Mouse (Mus musculus) MEL (cell line): ENCODE results near the gene H2-T22. TPM values are rescaled to one million over a fixed set of nuclear protein-coding genes. Genes with fewer than 3 reads are reported as not detected.

ENCODE experiments used
- DNase-seq: peaks from one replicate; pipeline ENCODE4 v3.0.0; 2011; ENCODE audit warnings: low read depth, low spot score
- H3K27ac ChIP-seq: 2 replicates; pipeline ENCODE4 v1.5.1; 2012; ENCODE audit warnings: low read depth, mild to moderate bottlenecking, control low read depth, low read length, moderate library complexity; ENCODE audit not compliant: control insufficient read depth
- H3K27me3 ChIP-seq, 2 experiments: fragments of 150-350 bp in 1 of 2; sonication (generic) in 1 of 2; 2 replicates each; pipeline ENCODE4 v1.6.1; 2012; ENCODE audit warnings: low read length in 2 of 2, mild to moderate bottlenecking in 2 of 2, improper control_type of control experiment in 1 of 2, moderate library complexity in 1 of 2; ENCODE audit not compliant: insufficient read depth in 2 of 2, control insufficient read depth in 1 of 2
- H3K36me3 ChIP-seq, 2 experiments: 2 replicates each; pipeline ENCODE4 v1.6.1; 2012 to 2014; ENCODE audit warnings: low read length in 2 of 2, improper control_type of control experiment in 1 of 2, inconsistent platforms in 1 of 2, mild to moderate bottlenecking in 1 of 2; ENCODE audit not compliant: insufficient read depth in 2 of 2, control insufficient read depth in 1 of 2
- H3K4me1 ChIP-seq, 2 experiments: fragments of 150-350 bp in 1 of 2; sonication (generic) in 1 of 2; 2 replicates each; pipeline ENCODE4 v1.6.1; 2012; ENCODE audit warnings: low read length in 2 of 2, improper control_type of control experiment in 1 of 2, mild to moderate bottlenecking in 1 of 2; ENCODE audit not compliant: insufficient read depth in 2 of 2, control insufficient read depth in 1 of 2
- H3K4me3 ChIP-seq, 2 experiments: fragments of 150-350 bp in 1 of 2; sonication (generic) in 1 of 2; 2 replicates each; pipeline ENCODE4 v1.5.1; 2012; ENCODE audit warnings: low read depth in 2 of 2, low read length in 2 of 2, mild to moderate bottlenecking in 2 of 2, moderate library complexity in 2 of 2, control low read depth in 1 of 2, improper control_type of control experiment in 1 of 2; ENCODE audit not compliant: control insufficient read depth in 1 of 2, insufficient read depth in 1 of 2
- H3K79me2 ChIP-seq: 2 replicates; pipeline ENCODE4 v1.6.1; 2012; ENCODE audit warnings: mild to moderate bottlenecking, low read length, moderate library complexity; ENCODE audit not compliant: control insufficient read depth, poor library complexity, insufficient read depth
- H3K9ac ChIP-seq: 2 replicates; pipeline ENCODE4 v1.6.1; 2012; ENCODE audit warnings: low read depth, mild to moderate bottlenecking, control low read depth, low read length, moderate library complexity; ENCODE audit not compliant: control insufficient read depth, poor library complexity, severe bottlenecking
- H3K9me3 ChIP-seq: fragments of 150-350 bp; sonication (generic); replicated peaks from 2 replicates; pipeline ENCODE4 v1.6.1; 2012; ENCODE audit warnings: mild to moderate bottlenecking, low read length, improper control_type of control experiment, moderate library complexity; ENCODE audit not compliant: insufficient read depth
- CHD2 ChIP-seq: IDR thresholded peaks from 2 replicates; pipeline ENCODE4 v1.6.1; 2011; ENCODE audit warnings: low read length, improper control_type of control experiment
- E2F4 ChIP-seq: IDR thresholded peaks from 2 replicates; pipeline ENCODE4 v1.6.1; 2011; ENCODE audit warnings: low read depth, low read length, improper control_type of control experiment, borderline replicate concordance
- EP300 ChIP-seq, 2 experiments: IDR thresholded peaks; 2 replicates each; pipeline ENCODE4 v1.6.1; 2011; ENCODE audit warnings: improper control_type of control experiment in 2 of 2, low read length in 2 of 2, low read depth in 1 of 2, mild to moderate bottlenecking in 1 of 2
- ETS1 ChIP-seq: IDR thresholded peaks from 2 replicates; pipeline ENCODE4 v1.6.1; 2012; ENCODE audit warnings: low read depth, mild to moderate bottlenecking, inconsistent platforms, low read length, improper control_type of control experiment, moderate library complexity
- GATA1 ChIP-seq: IDR thresholded peaks from 2 replicates; pipeline ENCODE4 v1.6.1; 2011; ENCODE audit warnings: low read depth, low read length, improper control_type of control experiment
- HCFC1 ChIP-seq: IDR thresholded peaks from 2 replicates; pipeline ENCODE4 v1.6.1; 2012; ENCODE audit warnings: low read depth, mild to moderate bottlenecking, inconsistent platforms, low read length, improper control_type of control experiment, moderate library complexity
- KAT2A ChIP-seq: conservative IDR thresholded peaks from 2 replicates; pipeline ENCODE4 v1.6.1; 2012; ENCODE audit warnings: low read depth, low read length, improper control_type of control experiment, inconsistent platforms
- MAFK ChIP-seq: IDR thresholded peaks from 2 replicates; pipeline ENCODE4 v1.6.1; 2011; ENCODE audit warnings: low read depth, mild to moderate bottlenecking, low read length, improper control_type of control experiment, borderline replicate concordance
- MAX ChIP-seq: IDR thresholded peaks from 2 replicates; pipeline ENCODE4 v1.6.1; 2011; ENCODE audit warnings: low read length, improper control_type of control experiment
- MEF2A ChIP-seq: IDR thresholded peaks from 2 replicates; pipeline ENCODE4 v1.6.1; 2014; ENCODE audit warnings: low read depth, mild to moderate bottlenecking, inconsistent platforms, low read length, improper control_type of control experiment; ENCODE audit not compliant: poor library complexity, insufficient replicate concordance, severe bottlenecking; ENCODE audit errors: extremely low read depth
- MXI1 ChIP-seq: IDR thresholded peaks from 2 replicates; pipeline ENCODE4 v1.6.1; 2011; ENCODE audit warnings: mild to moderate bottlenecking, low read depth, low read length, improper control_type of control experiment
- MYC ChIP-seq: IDR thresholded peaks from 2 replicates; pipeline ENCODE4 v1.6.1; 2011; ENCODE audit warnings: low read depth, mild to moderate bottlenecking, low read length, improper control_type of control experiment, moderate library complexity
- NELFE ChIP-seq: IDR thresholded peaks from 2 replicates; pipeline ENCODE4 v1.6.1; 2011; ENCODE audit warnings: low read depth, low read length, improper control_type of control experiment
- POLR2A ChIP-seq, 2 experiments: IDR thresholded peaks; 2 replicates each; pipeline ENCODE4 v1.6.1; 2011 to 2012; ENCODE audit warnings: low read length in 2 of 2, mild to moderate bottlenecking in 2 of 2, control low read depth in 1 of 2, improper control_type of control experiment in 1 of 2, low read depth in 1 of 2, moderate library complexity in 1 of 2; ENCODE audit not compliant: control insufficient read depth in 1 of 2, insufficient read depth in 1 of 2, poor library complexity in 1 of 2
- POLR2AphosphoS5 ChIP-seq: IDR thresholded peaks from 2 replicates; pipeline ENCODE4 v1.6.1; 2012; ENCODE audit warnings: low read depth, borderline replicate concordance, mild to moderate bottlenecking, inconsistent platforms, low read length, moderate library complexity, mixed read lengths
- RAD21 ChIP-seq: IDR thresholded peaks from 2 replicates; pipeline ENCODE4 v1.6.1; 2011; ENCODE audit warnings: mild to moderate bottlenecking, low read depth, low read length, improper control_type of control experiment
- RCOR1 ChIP-seq: IDR thresholded peaks from 2 replicates; pipeline ENCODE4 v1.6.1; 2012; ENCODE audit warnings: low read depth, mild to moderate bottlenecking, inconsistent platforms, low read length, improper control_type of control experiment
- SIN3A ChIP-seq: IDR thresholded peaks from 2 replicates; pipeline ENCODE4 v1.6.1; 2012; ENCODE audit warnings: low read length, improper control_type of control experiment, inconsistent platforms
- SMC3 ChIP-seq: IDR thresholded peaks from 2 replicates; pipeline ENCODE4 v1.6.1; 2011; ENCODE audit warnings: low read depth, low read length, improper control_type of control experiment
- TBP ChIP-seq: IDR thresholded peaks from 2 replicates; pipeline ENCODE4 v1.8.0; 2011; ENCODE audit warnings: low read depth, low read length, improper control_type of control experiment
- TCF12 ChIP-seq: IDR thresholded peaks from 2 replicates; pipeline ENCODE4 v1.6.1; 2014; ENCODE audit warnings: low read depth, mild to moderate bottlenecking, inconsistent platforms, low read length, improper control_type of control experiment, moderate library complexity
- USF1 ChIP-seq: IDR thresholded peaks from 2 replicates; pipeline ENCODE4 v1.6.1; 2014; ENCODE audit warnings: low read depth, mild to moderate bottlenecking, inconsistent platforms, low read length, improper control_type of control experiment, moderate library complexity
- USF2 ChIP-seq, 2 experiments: IDR thresholded peaks; 2 replicates each; pipeline ENCODE4 v1.6.1; 2011 to 2012; ENCODE audit warnings: improper control_type of control experiment in 2 of 2, low read length in 2 of 2, borderline replicate concordance in 1 of 2, inconsistent platforms in 1 of 2, low read depth in 1 of 2, mild to moderate bottlenecking in 1 of 2; ENCODE audit not compliant: insufficient read depth in 1 of 2
- ZC3H11A ChIP-seq: IDR thresholded peaks from 2 replicates; pipeline ENCODE4 v1.6.1; 2012; ENCODE audit warnings: low read depth, mild to moderate bottlenecking, inconsistent platforms, low read length, improper control_type of control experiment
- ZMIZ1 ChIP-seq: IDR thresholded peaks from 2 replicates; pipeline ENCODE4 v1.6.1; 2012; ENCODE audit warnings: low read depth, mild to moderate bottlenecking, inconsistent platforms, low read length, improper control_type of control experiment, moderate library complexity
- ZNF384 ChIP-seq: IDR thresholded peaks from 2 replicates; pipeline ENCODE4 v1.6.1; 2012; ENCODE audit warnings: low read depth, mild to moderate bottlenecking, inconsistent platforms, low read length, improper control_type of control experiment
- polyA plus RNA-seq, 2 experiments: library from polyadenylated mRNA; stranded (reverse) in 1 of 2; unstranded in 1 of 2; fragments of >175 nt in 1 of 2; fragments of >200 nt in 1 of 2; gene quantifications; 2 replicates each; pipeline versions ENCODE4 v1.2.1 to v1.2.4; 2012; ENCODE audit warnings: low replicate concordance in 2 of 2, low read depth in 1 of 2; ENCODE audit not compliant: insufficient read length in 2 of 2, insufficient read depth in 1 of 2, missing spikeins in 1 of 2
- total RNA-seq: library from RNA; depleted of rRNA; stranded (reverse); fragments of 300-350 nt; gene quantifications from 2 replicates; pipeline ENCODE4 v1.2.3, GENCODE M21; 2012

H2-T22 gene
- total and polyA plus RNA-seq, 3 experiments, result 22.5 to 45.5 TPM; not detected in 1

- Histone ChIP-seq H3K4me3 (peak overlapping the region; percentile 35 to 49), H3K27ac (peak overlapping the region; percentile 98), H3K9ac (peak overlapping the region; percentile 56), H3K9me3 (no peaks in the 10 kb centered on the region), H3K27me3 (no peaks in the 10 kb centered on the region), H3K4me1 (peaks cover 25 to 41% of the 10 kb centered on the region in 2 experiments), H3K36me3 (peaks cover 0 to 48% of the 10 kb centered on the region in 2 experiments; a peak in 3 of 4 replicates), H3K79me2 (peaks cover 50% of the 10 kb centered on the region)
- peak; percentile 95 for DNase-seq
- TF ChIP-seq POLR2AphosphoS5 (no peak), RAD21 (no peak; the same call in 1 of the 2 replicates), MXI1 (peak; percentile 76), ZC3H11A (0 out of 2 replicates have a peak, but pooled peaks have one; percentile 2), HCFC1 (0 out of 2 replicates have a peak, but pooled peaks have one; percentile 33), POLR2A (IDR thresholded peaks at IDR 0.05; ENCODE audit: control insufficient read depth in 1 of 2, insufficient read depth in 1 of 2, low read depth in 1 of 2, low read length in 2 of 2, poor library complexity in 1 of 2) (peak in 1 of 2 experiments; percentile 78; a peak in 2 of 4 replicates), E2F4 (no peak), MYC (0 out of 2 replicates have a peak, but pooled peaks have one; percentile 16), TBP (peak; percentile 90), NELFE (peak; percentile 53; the same call in 1 of the 2 replicates), KAT2A (no peak), EP300 (IDR thresholded peaks at IDR 0.05; ENCODE audit: low read depth in 1 of 2, low read length in 2 of 2) (peak; percentile 30 to 44; a peak in 3 of 4 replicates), SMC3 (peak; percentile 35), GATA1 (0 out of 2 replicates have a peak, but pooled peaks have one; percentile 9), ETS1 (peak; percentile 58; the same call in 1 of the 2 replicates), MAFK (peak; percentile 57; the same call in 1 of the 2 replicates), SIN3A (peak; percentile 85), RCOR1 (peak; percentile 76)
These were observed 44.6 kb downstream of the H2-T22 start for GRCm38 (mm10) chr17:35997713-35998510.

DNA sequence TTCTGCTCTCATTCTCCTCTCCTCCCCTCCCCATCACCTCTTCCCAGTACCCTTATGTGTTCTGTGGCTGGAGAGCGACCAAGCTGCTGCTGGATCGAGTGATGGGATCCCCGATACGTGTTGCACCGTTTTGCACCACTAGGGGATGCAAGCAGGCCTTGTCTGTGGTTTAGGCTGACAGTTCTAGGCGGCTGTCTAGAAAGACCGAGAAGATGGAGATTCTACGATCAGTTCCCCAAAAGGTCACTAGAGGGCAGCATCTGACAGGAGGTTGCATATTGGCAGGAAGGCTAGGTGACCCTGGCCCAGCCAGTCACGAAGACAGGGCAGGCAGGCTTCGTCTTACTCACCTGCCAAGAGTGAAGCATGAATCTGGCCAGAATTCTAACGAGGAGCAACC, 45.6 kb downstream of the H2-T22 start:
- H3K4me3 ChIP-seq, result no peak overlapping the region
- H3K36me3 ChIP-seq, result peaks cover 0 to 41% of the 10 kb centered on the region in 2 experiments; a peak in 3 of 4 replicates
- peak; percentile 98 for DNase-seq
- no peak overlapping the region for H3K27ac ChIP-seq
- H3K9ac ChIP-seq, result peak overlapping the region; percentile 15; the same call in 1 of the 2 replicates
- no peaks in the 10 kb centered on the region for H3K27me3 ChIP-seq
- H3K4me1 ChIP-seq, result peaks cover 25 to 33% of the 10 kb centered on the region in 2 experiments
- H3K79me2 ChIP-seq, result peaks cover 45% of the 10 kb centered on the region
- no peaks in the 10 kb centered on the region for H3K9me3 ChIP-seq
- TF ChIP-seq HCFC1, result peak; percentile 59
- 0 out of 2 replicates have a peak, but pooled peaks have one; percentile 32 for TF ChIP-seq ZNF384
- TF ChIP-seq MEF2A, result no peak
- TF ChIP-seq ZC3H11A, result peak; percentile 99
- TF ChIP-seq EP300 (IDR thresholded peaks at IDR 0.05; ENCODE audit: low read depth in 1 of 2, low read length in 2 of 2), result no peak; a peak in 2 of 4 replicates
- TF ChIP-seq MXI1, result peak; percentile 88
- TF ChIP-seq USF2 (IDR thresholded peaks at IDR 0.05; ENCODE audit: borderline replicate concordance in 1 of 2, insufficient read depth in 1 of 2, low read depth in 1 of 2, low read length in 2 of 2), result no peak
- no peak for TF ChIP-seq USF1
- TF ChIP-seq MAX, result no peak; the same call in 1 of the 2 replicates
- TF ChIP-seq E2F4, result no peak
- no peak for TF ChIP-seq ZMIZ1
- no peak; the same call in none of the 2 replicates for TF ChIP-seq RAD21
- TF ChIP-seq TCF12, result no peak
- TF ChIP-seq SMC3, result peak; percentile 100
- TF ChIP-seq POLR2A (IDR thresholded peaks at IDR 0.05; ENCODE audit: control insufficient read depth in 1 of 2, insufficient read depth in 1 of 2, low read depth in 1 of 2, low read length in 2 of 2, poor library complexity in 1 of 2), result 0 out of 4 replicates have a peak, but pooled peaks of 1 of the 2 experiments have one; percentile 36
- TF ChIP-seq KAT2A, result no peak
- no peak for TF ChIP-seq CHD2
- TF ChIP-seq MAFK, result no peak
- 0 out of 2 replicates have a peak, but pooled peaks have one; percentile 40 for TF ChIP-seq MYC
